Mouse (Mus musculus) ES-Bruce4 (cell line): ENCODE data around the gene Lrrfip2. TPM values are rescaled to one million over a fixed set of nuclear protein-coding genes. Genes with fewer than 3 reads are reported as not detected.

Source experiments
- H3K27ac ChIP-seq: 2 replicates; pipeline ENCODE4 v1.5.1; 2012; ENCODE audit warnings: low read length, inconsistent platforms; ENCODE audit not compliant: insufficient read depth
- H3K27me3 ChIP-seq: 2 replicates; pipeline ENCODE4 v1.6.1; 2012; ENCODE audit warnings: mild to moderate bottlenecking, low read length, inconsistent platforms; ENCODE audit not compliant: control insufficient read depth, poor library complexity, insufficient read depth, severe bottlenecking
- H3K36me3 ChIP-seq: 2 replicates; pipeline ENCODE4 v1.6.1; 2012; ENCODE audit warnings: inconsistent platforms, mild to moderate bottlenecking, low read length, moderate library complexity; ENCODE audit not compliant: control insufficient read depth, poor library complexity, insufficient read depth, severe bottlenecking
- H3K4me1 ChIP-seq: one replicate; pipeline ENCODE4 v1.8.1; 2011; ENCODE audit warnings: low read length; ENCODE audit not compliant: control insufficient read depth, insufficient read depth
- H3K4me3 ChIP-seq: 2 replicates; pipeline ENCODE4 v1.5.1; 2011; ENCODE audit warnings: low read depth, mild to moderate bottlenecking, low read length
- H3K9ac ChIP-seq: 2 replicates; pipeline ENCODE4 v1.6.1; 2012; ENCODE audit warnings: low read depth, mild to moderate bottlenecking, inconsistent platforms; ENCODE audit not compliant: poor library complexity, severe bottlenecking
- H3K9me3 ChIP-seq: replicated peaks from 2 replicates; pipeline ENCODE4 v1.6.1; 2012; ENCODE audit warnings: mild to moderate bottlenecking, low read length, inconsistent platforms; ENCODE audit not compliant: control insufficient read depth, poor library complexity, insufficient read depth, severe bottlenecking
- CTCF ChIP-seq: IDR thresholded peaks from one replicate; pipeline ENCODE4 v1.8.1; 2011; ENCODE audit warnings: low read depth, low read length
- EP300 ChIP-seq: IDR thresholded peaks from 2 replicates; pipeline ENCODE4 v1.6.1; 2011; ENCODE audit warnings: low read depth, low read length; ENCODE audit not compliant: insufficient read depth
- POLR2A ChIP-seq: IDR thresholded peaks from one replicate; pipeline ENCODE4 v1.8.1; 2011; ENCODE audit warnings: low read length; ENCODE audit not compliant: insufficient read depth
- polyA plus RNA-seq: library from polyadenylated mRNA; stranded (reverse); fragments of >200 nt; gene quantifications from 2 replicates; pipeline ENCODE4 v1.2.4, GENCODE M21; 2011; ENCODE audit warnings: low read depth; ENCODE audit not compliant: missing spikeins, insufficient read depth, insufficient read length

The Lrrfip2 gene
- polyA plus RNA-seq, 1 experiment, result 62.0 TPM

DNA sequence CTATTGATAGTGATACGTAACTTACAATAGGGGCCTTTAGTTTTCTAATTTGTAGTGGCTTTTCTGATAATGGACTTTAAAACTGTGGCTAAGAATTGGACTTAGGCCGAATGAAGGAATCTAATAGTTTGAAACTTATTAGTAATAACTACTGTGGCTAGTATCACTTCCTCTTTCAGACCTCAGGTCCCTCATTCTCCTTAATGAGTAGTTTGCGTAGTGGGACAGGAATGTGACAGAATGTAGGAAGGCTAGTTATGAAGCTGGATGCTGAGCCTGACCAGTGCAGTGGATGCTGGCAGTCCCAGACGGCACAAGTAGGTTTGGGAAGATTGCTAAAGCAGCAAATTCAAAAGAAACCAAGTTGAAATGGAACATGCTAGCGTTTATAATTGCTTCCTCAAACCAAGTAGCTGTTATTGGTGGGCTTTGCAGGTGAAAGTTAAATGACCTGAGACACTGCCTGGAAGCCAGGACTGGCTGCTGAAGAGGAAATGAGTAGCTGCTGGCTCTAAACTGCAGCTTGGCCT is 103.2 kb downstream of the Lrrfip2 start:
- Histone ChIP-seq H3K9me3 (no peaks in the 10 kb centered on the region), H3K4me3 (no peak overlapping the region), H3K27ac (no peak overlapping the region), H3K9ac (no peak overlapping the region), H3K27me3 (no peaks in the 10 kb centered on the region), H3K36me3 (peaks cover 2% of the 10 kb centered on the region; the same call in 1 of the 2 replicates), H3K4me1 (no peaks in the 10 kb centered on the region)
- TF ChIP-seq EP300 (no peak), CTCF (no peak), POLR2A (no peak)

DNA sequence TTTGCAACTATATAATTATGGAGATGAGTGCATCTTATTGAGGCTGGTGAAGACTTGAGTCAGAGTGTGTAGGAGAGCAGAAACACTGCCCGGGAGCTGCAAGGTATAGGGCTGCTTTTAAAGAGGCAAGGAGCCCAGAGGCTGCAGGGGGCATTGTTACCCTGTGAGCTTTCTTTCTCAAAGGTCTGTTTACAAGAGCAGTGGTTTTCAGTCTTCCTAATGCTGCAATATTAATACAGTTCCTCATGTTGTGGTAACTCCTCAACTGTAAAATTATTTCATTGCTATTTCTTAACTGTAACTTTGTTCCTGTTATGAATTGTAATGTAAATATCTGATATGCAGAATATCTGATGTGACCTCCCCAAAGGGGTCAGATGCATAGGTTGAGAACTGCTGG is 104.2 kb downstream of the Lrrfip2 start:
- TF ChIP-seq EP300, result no peak
- TF ChIP-seq POLR2A, result no peak
- TF ChIP-seq CTCF, result no peak
- H3K4me3 ChIP-seq, result no peak overlapping the region
- no peaks in the 10 kb centered on the region for H3K4me1 ChIP-seq
- H3K27ac ChIP-seq, result no peak overlapping the region
- H3K27me3 ChIP-seq, result no peaks in the 10 kb centered on the region
- no peaks in the 10 kb centered on the region for H3K9me3 ChIP-seq
- peaks cover 8% of the 10 kb centered on the region for H3K36me3 ChIP-seq
- H3K9ac ChIP-seq, result no peak overlapping the region

- peaks cover 14% of the 10 kb centered on the region for H3K36me3 ChIP-seq
- TF ChIP-seq CTCF (no peak), EP300 (no peak), POLR2A (no peak)
- no peak overlapping the region for H3K27ac ChIP-seq
- H3K9ac ChIP-seq, result no peak overlapping the region
- no peaks in the 10 kb centered on the region for H3K9me3 ChIP-seq
- H3K4me1 ChIP-seq, result no peaks in the 10 kb centered on the region
- H3K27me3 ChIP-seq, result no peaks in the 10 kb centered on the region
- no peak overlapping the region for H3K4me3 ChIP-seq
Measured at GRCm38 (mm10) chr9:111223406-111223805, 106.0 kb downstream of the Lrrfip2 start.

GRCm38 (mm10) chr9:111228446-111228845 is 111.1 kb downstream of the Lrrfip2 start:
- Histone ChIP-seq H3K36me3 (peaks cover 39% of the 10 kb centered on the region), H3K4me3 (no peak overlapping the region), H3K27ac (no peak overlapping the region), H3K9ac (no peak overlapping the region), H3K4me1 (no peaks in the 10 kb centered on the region), H3K9me3 (no peaks in the 10 kb centered on the region), H3K27me3 (no peaks in the 10 kb centered on the region)
- TF ChIP-seq POLR2A (no peak), EP300 (no peak), CTCF (no peak)

- no peaks in the 10 kb centered on the region for H3K4me1 ChIP-seq
- H3K9me3 ChIP-seq, result no peaks in the 10 kb centered on the region
- H3K27me3 ChIP-seq, result no peaks in the 10 kb centered on the region
- H3K27ac ChIP-seq, result no peak overlapping the region
- H3K4me3 ChIP-seq, result no peak overlapping the region
- peaks cover 44% of the 10 kb centered on the region for H3K36me3 ChIP-seq
- TF ChIP-seq CTCF, result peak; percentile 78
- no peak for TF ChIP-seq EP300
- no peak for TF ChIP-seq POLR2A
- no peak overlapping the region for H3K9ac ChIP-seq
Measured at GRCm38 (mm10) chr9:111234701-111235100, 117.3 kb downstream of the Lrrfip2 start.

- H3K27me3 ChIP-seq, result no peaks in the 10 kb centered on the region
- H3K36me3 ChIP-seq, result peaks cover 51% of the 10 kb centered on the region
- no peak overlapping the region for H3K27ac ChIP-seq
- no peak for TF ChIP-seq EP300
- no peak for TF ChIP-seq CTCF
- no peak for TF ChIP-seq POLR2A
- H3K4me3 ChIP-seq, result no peak overlapping the region
- H3K9me3 ChIP-seq, result no peaks in the 10 kb centered on the region
- H3K4me1 ChIP-seq, result no peaks in the 10 kb centered on the region
- H3K9ac ChIP-seq, result no peak overlapping the region
Measured at GRCm38 (mm10) chr9:111237726-111238125, 120.3 kb downstream of the Lrrfip2 start.
